Mouse (Mus musculus) hindbrain, embryonic 14.5 days (tissue): ENCODE measurements at regions not wholly inside any gene's neighbourhood (a gene's known extent, or its start where the extent isn't known, plus 50 kb on each side); places are given as distances from the start of the nearest gene placed in this dataset.

Experiments used
- ATAC-seq: fragments of 200-750 bp; cut with Nextera tagmentation; 2 replicates; pipeline ENCODE4 v1.8.0; 2017; ENCODE audit warnings: moderate number of reproducible peaks, mild to moderate bottlenecking, moderate TSS enrichment, moderate library complexity; ENCODE audit not compliant: low FRiP score
- DNase-seq: peaks from one replicate; pipeline ENCODE4 v3.0.0-alpha.2; 2015; ENCODE audit warnings: low spot score
- H3K27ac ChIP-seq: fragments of 300-500 bp; sonication (generic); 2 replicates; pipeline ENCODE4 v1.5.1; 2014; ENCODE audit warnings: mild to moderate bottlenecking, moderate library complexity
- H3K27me3 ChIP-seq: fragments of 300-500 bp; sonication (generic); 2 replicates; pipeline ENCODE4 v1.6.1; 2014; ENCODE audit warnings: mild to moderate bottlenecking, low read length, mixed read lengths; ENCODE audit not compliant: control insufficient read depth, insufficient read depth
- H3K36me3 ChIP-seq: fragments of 300-500 bp; sonication (generic); replicated peaks from 2 replicates; pipeline ENCODE4 v1.6.1; 2014; ENCODE audit not compliant: control insufficient read depth, insufficient read depth
- H3K4me1 ChIP-seq: fragments of 300-500 bp; sonication (generic); replicated peaks from 2 replicates; pipeline ENCODE4 v1.6.1; 2014; ENCODE audit warnings: antibody characterized with exemption, low read length, mixed read lengths; ENCODE audit not compliant: control insufficient read depth, insufficient read depth
- H3K4me2 ChIP-seq: fragments of 300-500 bp; sonication (generic); replicated peaks from 2 replicates; pipeline ENCODE4 v1.6.1; 2014; ENCODE audit warnings: mild to moderate bottlenecking, moderate library complexity
- H3K4me3 ChIP-seq: fragments of 300-500 bp; sonication (generic); replicated peaks from 2 replicates; pipeline ENCODE4 v1.5.1; 2014; ENCODE audit warnings: mild to moderate bottlenecking, low read length
- H3K9ac ChIP-seq: fragments of 300-500 bp; sonication (generic); 2 replicates; pipeline ENCODE4 v1.6.1; 2014
- H3K9me3 ChIP-seq: fragments of 300-500 bp; sonication (generic); 2 replicates; pipeline ENCODE4 v1.6.1; 2016; ENCODE audit warnings: low read length; ENCODE audit not compliant: control insufficient read depth
- WGBS: fragments of 180-500 bp; shearing (Covaris S2); extraction: QIAGEN DNeasy Blood & Tissue Kit; methylation state at CpG from one replicate; pipeline ENCODE4 v1.1.7; 2014; 5-methylcytosine and 5-hydroxymethylcytosine counted together

DNA sequence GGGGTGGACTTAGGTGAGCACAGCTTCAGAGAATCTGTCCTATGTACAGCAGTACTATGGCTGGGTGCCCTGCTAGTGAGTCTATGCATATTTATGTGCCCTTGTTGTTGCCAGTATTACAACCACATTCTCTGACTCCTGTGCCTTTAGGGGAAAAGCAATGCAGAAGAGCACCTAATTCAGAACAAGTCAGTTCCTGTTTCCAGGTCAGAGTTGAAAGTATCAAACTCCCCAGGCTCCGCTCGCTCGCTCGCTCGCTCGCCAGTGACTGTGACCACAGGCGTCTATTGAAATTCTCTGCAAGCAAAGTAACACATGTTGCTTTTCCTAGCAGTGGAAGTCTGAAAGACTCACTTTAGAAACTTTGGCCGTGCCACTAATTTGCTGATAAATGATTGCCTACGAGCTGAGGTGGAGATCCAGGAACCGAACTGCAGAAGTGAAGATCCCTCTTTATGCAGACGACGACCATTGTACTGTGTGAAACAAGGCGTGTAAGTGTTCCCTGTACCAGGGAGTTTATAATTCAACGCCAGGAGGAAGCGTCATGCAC lies 129.8 kb downstream of the Cd24a start:
- Histone ChIP-seq H3K9me3 (no peaks in the 10 kb centered on the region), H3K4me2 (no peak overlapping the region), H3K27ac (no peak overlapping the region), H3K4me1 (no peaks in the 10 kb centered on the region), H3K9ac (no peak overlapping the region), H3K4me3 (no peak overlapping the region), H3K36me3 (no peaks in the 10 kb centered on the region), H3K27me3 (no peaks in the 10 kb centered on the region)
- ATAC-seq (no peak), DNase-seq (no peak)
- WGBS, result 54% methylated on average over 15 of the region's 15 CpGs

GRCm38 (mm10) chr10:43709278-43710033 lies 131.4 kb downstream of the Cd24a start:
- no peak overlapping the region for H3K9ac ChIP-seq
- DNase-seq (no peak), ATAC-seq (no peak)
- H3K4me2 ChIP-seq, result no peak overlapping the region
- H3K9me3 ChIP-seq, result no peaks in the 10 kb centered on the region
- H3K36me3 ChIP-seq, result no peaks in the 10 kb centered on the region
- no peaks in the 10 kb centered on the region for H3K4me1 ChIP-seq
- H3K27me3 ChIP-seq, result no peaks in the 10 kb centered on the region
- no peak overlapping the region for H3K27ac ChIP-seq
- no peak overlapping the region for H3K4me3 ChIP-seq
- WGBS, result 91% methylated on average over 6 of the region's 6 CpGs

- Histone ChIP-seq H3K27ac (no peak overlapping the region), H3K27me3 (no peaks in the 10 kb centered on the region), H3K9me3 (no peaks in the 10 kb centered on the region), H3K4me3 (no peak overlapping the region), H3K36me3 (no peaks in the 10 kb centered on the region), H3K9ac (no peak overlapping the region), H3K4me1 (no peaks in the 10 kb centered on the region), H3K4me2 (no peak overlapping the region)
- WGBS, result 94% methylated on average over 8 of the region's 8 CpGs
- ATAC-seq, result no peak
- no peak for DNase-seq
Observed at GRCm38 (mm10) chr10:43710186-43710885, 132.3 kb downstream of the Cd24a start.

DNA sequence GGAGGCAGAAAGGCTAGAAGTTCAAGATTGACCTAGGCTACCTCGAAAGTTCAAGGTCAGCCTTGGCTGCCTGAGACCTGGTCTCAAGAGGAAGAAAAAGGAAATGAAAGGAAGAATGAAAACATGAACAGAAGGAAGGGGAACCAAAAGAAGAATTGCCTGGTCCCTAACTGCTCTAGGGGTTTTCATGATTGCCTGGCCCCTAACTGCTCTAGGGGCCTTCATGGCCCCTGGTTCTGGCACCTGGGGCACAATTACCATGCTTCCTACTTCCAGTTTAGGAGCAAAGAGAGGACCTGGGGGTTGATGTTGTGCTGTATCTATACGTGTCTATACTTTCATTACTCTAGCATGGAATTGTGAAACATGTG lies 132.8 kb downstream of the Cd24a start:
- ATAC-seq (no peak), DNase-seq (no peak)
- WGBS, result 89% methylated on average over 2 of the region's 2 CpGs
- Histone ChIP-seq H3K4me2 (no peak overlapping the region), H3K27ac (no peak overlapping the region), H3K27me3 (no peaks in the 10 kb centered on the region), H3K36me3 (no peaks in the 10 kb centered on the region), H3K9ac (no peak overlapping the region), H3K4me1 (no peaks in the 10 kb centered on the region), H3K9me3 (no peaks in the 10 kb centered on the region), H3K4me3 (no peak overlapping the region)

- Histone ChIP-seq H3K36me3 (no peaks in the 10 kb centered on the region), H3K27ac (no peak overlapping the region), H3K9me3 (no peaks in the 10 kb centered on the region), H3K4me1 (no peaks in the 10 kb centered on the region), H3K9ac (no peak overlapping the region), H3K27me3 (no peaks in the 10 kb centered on the region), H3K4me3 (no peak overlapping the region), H3K4me2 (no peak overlapping the region)
- DNase-seq (no peak), ATAC-seq (no peak)
Observed at GRCm38 (mm10) chr10:43712657-43713056, 134.6 kb downstream of the Cd24a start.

DNA sequence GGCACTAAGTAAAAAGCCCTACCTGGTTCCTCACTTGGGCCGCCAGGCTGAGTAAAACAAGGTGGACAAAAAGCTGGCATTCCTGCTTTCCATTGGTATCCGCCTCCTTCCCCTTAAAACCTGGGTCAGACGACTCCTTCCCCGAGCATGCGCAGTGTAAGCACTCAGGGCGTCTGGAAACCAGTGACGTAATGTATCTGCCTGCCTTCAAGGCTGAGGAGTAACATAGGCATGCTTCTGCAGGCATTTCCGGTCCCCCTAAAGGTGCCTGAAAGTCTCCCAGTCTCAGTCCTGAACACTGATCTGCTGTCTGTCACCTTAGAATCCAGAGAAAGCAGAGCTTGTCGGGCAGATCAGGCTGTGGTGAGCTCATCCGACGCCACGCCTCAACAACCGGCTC lies 140.7 kb downstream of the Cd24a start:
- Histone ChIP-seq H3K4me3 (no peak overlapping the region), H3K4me2 (no peak overlapping the region), H3K9ac (no peak overlapping the region), H3K27me3 (no peaks in the 10 kb centered on the region), H3K4me1 (peaks cover 17% of the 10 kb centered on the region; the same call in 1 of the 2 replicates), H3K9me3 (no peaks in the 10 kb centered on the region), H3K27ac (no peak overlapping the region), H3K36me3 (no peaks in the 10 kb centered on the region)
- WGBS, result 65% methylated on average over 13 of the region's 13 CpGs
- ATAC-seq (no peak), DNase-seq (no peak)

DNA sequence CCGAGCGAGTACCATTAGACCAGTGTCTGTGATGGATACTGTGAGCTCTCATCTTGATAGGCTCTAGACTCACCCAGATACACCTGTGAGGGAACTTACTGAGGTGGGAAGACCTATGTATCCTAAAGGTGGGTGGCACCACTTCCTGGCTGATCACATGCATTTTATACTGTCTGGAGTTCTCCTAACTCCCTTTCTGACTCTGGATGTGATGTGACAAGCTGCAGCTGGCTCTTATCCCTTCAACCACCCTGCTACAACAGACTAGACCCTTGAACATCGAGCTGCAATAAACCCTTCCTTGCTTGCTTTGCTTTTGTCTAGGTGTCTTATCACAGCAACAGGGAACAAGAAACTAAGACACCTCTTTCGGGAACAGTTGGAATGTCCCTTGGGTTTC lies 143.3 kb downstream of the Cd24a start:
- DNase-seq (no peak), ATAC-seq (no peak)
- Histone ChIP-seq H3K27ac (no peak overlapping the region), H3K4me3 (no peak overlapping the region), H3K4me2 (no peak overlapping the region), H3K27me3 (no peaks in the 10 kb centered on the region), H3K9me3 (no peaks in the 10 kb centered on the region), H3K36me3 (no peaks in the 10 kb centered on the region), H3K4me1 (peaks cover 19% of the 10 kb centered on the region; the same call in 1 of the 2 replicates), H3K9ac (no peak overlapping the region)
- 78% methylated on average over 4 of the region's 4 CpGs for WGBS

GRCm38 (mm10) chr10:43722164-43722563 lies 144.1 kb downstream of the Cd24a start:
- DNase-seq, result no peak

DNA sequence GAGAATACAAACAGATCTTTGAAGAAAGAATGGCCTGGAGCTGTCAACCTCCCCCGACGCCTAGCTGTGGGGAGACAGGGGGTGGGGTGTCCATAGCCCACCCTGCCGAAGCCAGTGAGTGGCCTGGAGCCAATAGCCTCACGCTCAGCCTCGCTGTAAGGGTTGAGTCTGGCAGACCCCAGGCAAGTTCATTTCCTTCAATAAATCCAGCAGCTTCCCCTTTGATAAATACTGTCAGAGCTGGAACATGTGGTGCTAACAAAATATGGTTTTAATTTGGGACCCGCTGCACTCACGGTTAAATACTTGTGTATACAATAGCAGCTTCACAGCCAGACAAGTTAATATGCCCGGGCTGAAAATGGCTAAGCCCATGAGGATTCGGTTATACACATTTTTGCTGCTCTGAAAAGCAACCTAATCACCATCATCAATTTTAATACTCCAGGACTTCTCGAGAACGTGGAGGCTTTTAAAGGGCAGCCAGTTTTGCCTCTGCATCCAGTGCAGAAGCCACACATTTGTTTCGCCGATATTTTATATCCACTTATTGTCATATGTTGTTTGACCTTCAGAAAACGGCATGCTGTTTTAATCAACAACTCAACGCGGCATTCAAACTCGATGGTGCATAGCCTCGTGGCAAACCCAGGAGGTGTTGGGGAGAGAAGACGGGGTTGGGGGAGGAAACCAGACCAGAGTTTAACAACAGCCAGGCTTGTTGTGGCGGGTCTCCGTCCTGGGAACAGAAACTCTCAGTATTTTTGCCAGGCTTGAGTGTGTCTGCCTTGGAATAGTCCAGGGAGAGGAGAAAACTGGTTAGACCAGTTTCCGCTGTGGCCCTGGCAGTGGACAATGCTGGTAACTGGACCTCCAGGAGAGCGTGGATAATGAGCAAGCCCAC lies 144.9 kb downstream of the Cd24a start:
- Histone ChIP-seq H3K27ac (peak overlapping the region; percentile 53), H3K4me3 (peak overlapping the region; percentile 29), H3K27me3 (no peaks in the 10 kb centered on the region), H3K36me3 (no peaks in the 10 kb centered on the region), H3K9me3 (no peaks in the 10 kb centered on the region), H3K4me2 (peak overlapping the region; percentile 81), H3K9ac (peak overlapping the region; percentile 62), H3K4me1 (peaks cover 19% of the 10 kb centered on the region; the same call in 1 of the 2 replicates)
- peak; percentile 70 for ATAC-seq
- WGBS, result 4% methylated on average over 23 of the region's 23 CpGs
- DNase-seq, result peak; percentile 55

More at GRCm38 (mm10) chr10:43722164-43722563, 144.1 kb downstream of the Cd24a start:
- WGBS, result 0% methylated on average over 3 of the region's 3 CpGs
- Histone ChIP-seq H3K4me2 (peak overlapping the region; percentile 81), H3K9ac (peak overlapping the region; percentile 62), H3K27ac (peak overlapping the region; percentile 50; the same call in 1 of the 2 replicates), H3K4me1 (peaks cover 19% of the 10 kb centered on the region; the same call in 1 of the 2 replicates), H3K27me3 (no peaks in the 10 kb centered on the region), H3K9me3 (no peaks in the 10 kb centered on the region), H3K36me3 (no peaks in the 10 kb centered on the region), H3K4me3 (no peak overlapping the region)
- ATAC-seq, result 0 out of 2 replicates have a peak, but pooled peaks have one; percentile 9
